Mouse (Mus musculus): ENCODE results near the gene Fam205a1. TPM values are rescaled to one million over a fixed set of nuclear protein-coding genes. Genes with fewer than 3 reads are reported as not detected.
A peak's percentile ranks its signal among the peaks of the same experiment; 100 is the strongest.

Fam205a1 gene
- polyA plus RNA-seq, 1 experiment from 2014 or later: not detected

- 31% methylated on average over 5 of the region's 5 CpGs for WGBS
- DNase-seq (ENCODE audit: low spot score) (peak; percentile 66), ATAC-seq (ENCODE audit: low FRiP score, low TSS enrichment) (peak; percentile 82)
- H3K9ac ChIP-seq (ENCODE audit: low read length): no peak overlapping the region
- no peaks in the 10 kb centered on the region for H3K27me3 ChIP-seq (ENCODE audit: control insufficient read depth, insufficient read depth, low read length)
- H3K4me3 ChIP-seq (ENCODE audit: low read depth, low read length): no peak overlapping the region
- no peak overlapping the region for H3K4me2 ChIP-seq (replicated peaks; ENCODE audit: low read depth)
- TF ChIP-seq CTCF (IDR thresholded peaks at IDR 0.05; ENCODE audit: low read depth) (peak; percentile 86), EP300 (optimal IDR thresholded peaks at IDR 0.05) (no peak)
- H3K4me1 ChIP-seq (replicated peaks; ENCODE audit: control insufficient read depth, insufficient read depth): no peaks in the 10 kb centered on the region
- H3K36me3 ChIP-seq (ENCODE audit: control insufficient read depth, insufficient read depth, low read length): no peaks in the 10 kb centered on the region
- H3K9me3 ChIP-seq (ENCODE audit: control insufficient read depth, low read length): no peaks in the 10 kb centered on the region
- H3K27ac ChIP-seq (replicated peaks): no peak overlapping the region
Measured at GRCm38 (mm10) chr4:42876586-42877291, 23.1 kb upstream of the Fam205a1 start.

DNA sequence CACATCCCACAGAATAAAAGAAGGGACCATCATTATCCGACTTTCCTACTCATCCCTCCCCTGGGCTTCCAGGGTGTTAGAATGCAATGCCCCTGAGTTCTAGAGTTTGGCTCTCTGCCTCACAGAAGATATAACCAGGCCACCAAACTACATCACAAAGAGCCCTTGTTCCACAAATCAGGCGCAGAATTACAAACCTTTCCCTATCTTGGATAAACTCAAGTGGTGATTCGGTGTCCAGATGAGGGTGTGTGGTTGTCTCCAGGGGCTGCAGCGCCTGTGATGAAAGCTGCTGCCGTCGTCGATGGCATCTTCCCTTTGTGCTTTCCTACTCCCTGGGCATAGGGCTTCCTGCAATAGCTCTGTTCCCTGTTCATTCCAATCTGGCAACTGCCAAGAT, 20.4 kb upstream of the Fam205a1 start, which contains the start of gene Fam205c:
Fam205c (minus strand) TSS at position 101 of the 400 bp plus-strand sequence.
- H3K36me3 ChIP-seq (ENCODE audit: control insufficient read depth, insufficient read depth, low read length): no peaks in the 10 kb centered on the region
- ATAC-seq (ENCODE audit: low FRiP score, low TSS enrichment) (no peak), DNase-seq (ENCODE audit: low spot score) (no peak)
- H3K4me3 ChIP-seq (ENCODE audit: low read depth, low read length): no peak within 1 kb of the TSS
- no peak within 1 kb of the TSS for H3K9ac ChIP-seq (ENCODE audit: low read length)
- WGBS: 77% methylated on average over 7 of the region's 7 CpGs
- no peaks in the 10 kb centered on the region for H3K9me3 ChIP-seq (ENCODE audit: control insufficient read depth, low read length)
- no peak within 1 kb of the TSS for H3K27ac ChIP-seq (replicated peaks)
- no peaks in the 10 kb centered on the region for H3K4me1 ChIP-seq (replicated peaks; ENCODE audit: control insufficient read depth, insufficient read depth)
- H3K27me3 ChIP-seq (ENCODE audit: control insufficient read depth, insufficient read depth, low read length): no peaks in the 10 kb centered on the region
- TF ChIP-seq EP300 (optimal IDR thresholded peaks at IDR 0.05) (no peak), CTCF (IDR thresholded peaks at IDR 0.05; ENCODE audit: low read depth) (no peak)
- no peak within 1 kb of the TSS for H3K4me2 ChIP-seq (replicated peaks; ENCODE audit: low read depth)

DNA sequence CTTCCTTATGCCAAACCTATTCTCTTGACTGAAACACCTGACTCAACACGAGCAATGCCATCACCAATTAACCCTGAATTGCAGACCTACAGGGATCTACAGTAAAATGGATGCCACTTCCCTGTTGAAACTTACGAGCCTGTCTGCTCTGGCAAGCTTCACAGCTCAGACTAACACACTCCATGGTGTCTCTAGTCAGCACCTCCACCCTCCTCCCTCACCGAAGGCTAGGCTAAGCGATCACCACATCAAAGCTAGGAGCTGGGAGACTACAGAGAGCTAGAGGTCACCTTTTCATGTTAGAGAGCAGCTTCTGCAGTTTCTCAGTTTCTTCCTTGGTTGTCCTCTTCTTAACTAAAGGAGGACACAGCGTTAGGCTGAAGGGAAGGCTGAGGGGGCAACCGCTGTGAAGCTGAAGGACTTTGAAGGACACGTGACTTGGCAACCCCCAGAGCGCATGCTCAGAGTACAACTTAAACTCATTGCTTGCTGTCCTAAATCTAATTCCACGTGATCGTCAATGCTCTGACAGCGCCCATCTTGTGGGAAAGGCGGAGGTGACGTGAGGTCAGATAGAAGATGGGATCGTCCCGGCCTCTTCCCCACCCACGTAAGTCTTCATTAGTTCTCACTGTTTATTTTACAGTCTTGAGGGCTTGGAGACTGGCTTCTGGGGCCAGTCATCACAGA, 19.2 kb upstream of the Fam205a1 start:
- no peak for TF ChIP-seq EP300 (optimal IDR thresholded peaks at IDR 0.05)
- TF ChIP-seq CTCF (IDR thresholded peaks at IDR 0.05; ENCODE audit: low read depth): no peak
- H3K4me1 ChIP-seq (replicated peaks; ENCODE audit: control insufficient read depth, insufficient read depth): no peaks in the 10 kb centered on the region
- H3K4me3 ChIP-seq (ENCODE audit: low read depth, low read length): no peak overlapping the region
- no peaks in the 10 kb centered on the region for H3K36me3 ChIP-seq (ENCODE audit: control insufficient read depth, insufficient read depth, low read length)
- no peak overlapping the region for H3K27ac ChIP-seq (replicated peaks)
- DNase-seq (ENCODE audit: low spot score): no peak
- WGBS: 66% methylated on average over 16 of the region's 16 CpGs
- no peaks in the 10 kb centered on the region for H3K27me3 ChIP-seq (ENCODE audit: control insufficient read depth, insufficient read depth, low read length)
- no peak for ATAC-seq (ENCODE audit: low FRiP score, low TSS enrichment)
- no peak overlapping the region for H3K4me2 ChIP-seq (replicated peaks; ENCODE audit: low read depth)
- H3K9me3 ChIP-seq (ENCODE audit: control insufficient read depth, low read length): no peaks in the 10 kb centered on the region
- no peak overlapping the region for H3K9ac ChIP-seq (ENCODE audit: low read length)

GRCm38 (mm10) chr4:42872151-42872550, 18.5 kb upstream of the Fam205a1 start:
- Histone ChIP-seq H3K36me3 (ENCODE audit: control insufficient read depth, insufficient read depth, low read length) (no peaks in the 10 kb centered on the region), H3K27me3 (ENCODE audit: control insufficient read depth, insufficient read depth, low read length) (no peaks in the 10 kb centered on the region), H3K4me2 (replicated peaks; ENCODE audit: low read depth) (no peak overlapping the region), H3K27ac (replicated peaks) (no peak overlapping the region), H3K9me3 (ENCODE audit: control insufficient read depth, low read length) (no peaks in the 10 kb centered on the region), H3K9ac (ENCODE audit: low read length) (no peak overlapping the region), H3K4me1 (replicated peaks; ENCODE audit: control insufficient read depth, insufficient read depth) (no peaks in the 10 kb centered on the region), H3K4me3 (ENCODE audit: low read depth, low read length) (no peak overlapping the region)
- TF ChIP-seq EP300 (optimal IDR thresholded peaks at IDR 0.05) (no peak), CTCF (IDR thresholded peaks at IDR 0.05; ENCODE audit: low read depth) (no peak)
- no peak for DNase-seq (ENCODE audit: low spot score)
- ATAC-seq (ENCODE audit: low FRiP score, low TSS enrichment): no peak
- WGBS: 88% methylated on average over 7 of the region's 7 CpGs

GRCm38 (mm10) chr4:42870748-42871147, 17.1 kb upstream of the Fam205a1 start:
- DNase-seq (ENCODE audit: low spot score) (no peak), ATAC-seq (ENCODE audit: low FRiP score, low TSS enrichment) (no peak)
- TF ChIP-seq CTCF (IDR thresholded peaks at IDR 0.05; ENCODE audit: low read depth): peak; percentile 70
- no peak for TF ChIP-seq EP300 (optimal IDR thresholded peaks at IDR 0.05)
- Histone ChIP-seq H3K27me3 (ENCODE audit: control insufficient read depth, insufficient read depth, low read length) (no peaks in the 10 kb centered on the region), H3K4me3 (ENCODE audit: low read depth, low read length) (no peak overlapping the region), H3K4me1 (replicated peaks; ENCODE audit: control insufficient read depth, insufficient read depth) (no peaks in the 10 kb centered on the region), H3K36me3 (ENCODE audit: control insufficient read depth, insufficient read depth, low read length) (no peaks in the 10 kb centered on the region), H3K4me2 (replicated peaks; ENCODE audit: low read depth) (no peak overlapping the region), H3K9ac (ENCODE audit: low read length) (no peak overlapping the region), H3K9me3 (ENCODE audit: control insufficient read depth, low read length) (no peaks in the 10 kb centered on the region), H3K27ac (replicated peaks) (no peak overlapping the region)
- 76% methylated on average over 5 of the region's 5 CpGs for WGBS

DNA sequence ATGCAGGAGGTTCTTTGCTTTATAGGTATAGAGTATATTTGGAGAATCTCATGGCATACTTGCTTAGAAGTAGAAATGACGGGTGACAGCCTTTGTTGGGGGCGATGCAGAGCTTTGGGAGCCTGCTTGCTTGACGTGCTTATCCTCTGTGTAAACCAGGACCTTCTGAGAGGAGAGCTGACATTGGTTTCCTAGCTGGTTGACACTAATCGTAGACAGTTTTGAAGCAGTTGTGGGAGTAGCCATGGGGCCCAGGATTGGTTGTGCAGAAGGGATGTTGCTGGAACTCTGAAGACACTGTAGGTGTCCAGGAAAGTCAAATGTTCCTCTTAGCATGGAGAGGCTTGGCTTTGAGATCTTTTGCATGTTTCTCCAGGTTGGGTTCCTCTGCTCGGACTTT, 14.5 kb upstream of the Fam205a1 start:
- Histone ChIP-seq H3K27ac (replicated peaks) (no peak overlapping the region), H3K9ac (ENCODE audit: low read length) (no peak overlapping the region), H3K4me2 (replicated peaks; ENCODE audit: low read depth) (no peak overlapping the region), H3K27me3 (ENCODE audit: control insufficient read depth, insufficient read depth, low read length) (no peaks in the 10 kb centered on the region), H3K4me1 (replicated peaks; ENCODE audit: control insufficient read depth, insufficient read depth) (no peaks in the 10 kb centered on the region), H3K9me3 (ENCODE audit: control insufficient read depth, low read length) (no peaks in the 10 kb centered on the region), H3K4me3 (ENCODE audit: low read depth, low read length) (no peak overlapping the region), H3K36me3 (ENCODE audit: control insufficient read depth, insufficient read depth, low read length) (no peaks in the 10 kb centered on the region)
- DNase-seq (ENCODE audit: low spot score) (no peak), ATAC-seq (ENCODE audit: low FRiP score, low TSS enrichment) (no peak)
- TF ChIP-seq EP300 (optimal IDR thresholded peaks at IDR 0.05) (no peak), CTCF (IDR thresholded peaks at IDR 0.05; ENCODE audit: low read depth) (no peak)
- 88% methylated on average over 5 of the region's 5 CpGs for WGBS
